Mouse (Mus musculus): ENCODE results near the gene Capzb.
A peak's percentile ranks its signal among the peaks of the same experiment; 100 is the strongest.

Gene Capzb

GRCm38 (mm10) chr4:139271562-139271961, 78.9 kb downstream of the Capzb start:
- DNase-seq = no peak

DNA sequence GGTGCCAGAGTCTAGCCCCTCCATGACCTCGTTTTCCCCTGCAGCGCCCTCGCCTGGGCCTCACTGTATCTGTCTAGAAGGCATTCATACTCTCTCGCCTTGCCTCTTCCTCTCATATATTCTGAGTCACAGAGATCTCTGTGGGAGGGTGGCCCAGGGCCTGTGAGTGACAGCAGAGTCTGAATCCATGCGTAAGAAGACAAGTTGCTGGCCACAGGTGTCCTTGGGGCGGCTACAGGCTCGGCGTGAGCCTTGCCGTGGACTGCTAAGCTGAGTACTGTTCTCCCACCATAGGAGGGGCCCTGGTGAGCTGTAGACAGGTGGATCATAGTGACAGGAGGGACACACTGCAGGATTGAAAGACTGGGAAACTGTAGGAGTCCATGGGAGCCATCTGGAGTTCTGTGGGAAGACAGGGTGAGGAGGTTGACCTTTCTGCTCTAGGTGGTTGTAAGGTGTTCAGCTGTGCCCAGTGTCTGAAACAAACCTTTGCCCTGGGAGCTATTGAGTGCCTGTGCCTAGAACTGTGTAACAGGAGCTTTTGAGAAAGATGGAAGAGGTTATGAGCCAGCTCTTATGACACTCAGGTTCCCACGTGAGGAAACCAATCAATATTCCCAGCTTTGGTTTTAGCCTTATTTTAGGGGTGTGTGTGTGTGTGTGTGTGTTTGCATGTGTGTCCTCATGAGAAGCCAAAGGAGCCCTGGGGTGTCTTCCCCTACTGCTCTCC, 80.4 kb downstream of the Capzb start:
- no peak for DNase-seq

DNA sequence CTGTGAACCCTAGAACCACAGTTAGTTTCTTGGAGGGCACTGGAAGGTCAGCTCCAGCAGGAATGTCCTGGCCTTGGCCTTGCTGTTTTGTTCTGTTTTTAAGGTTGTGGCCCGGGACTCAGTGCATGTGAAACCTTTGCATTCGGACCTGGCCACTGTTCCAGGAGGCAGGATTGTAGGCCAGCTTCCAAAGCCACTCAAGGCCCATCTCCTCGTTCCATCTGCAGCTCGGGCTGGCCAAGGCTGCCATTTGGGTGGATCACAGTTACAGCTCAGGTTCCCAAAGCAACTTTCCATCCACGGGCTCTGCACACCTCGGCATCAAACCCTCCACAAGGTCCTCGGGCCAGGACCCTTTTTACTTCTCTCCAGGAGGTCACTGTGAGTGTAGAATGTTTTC, 81.9 kb downstream of the Capzb start:
- DNase-seq = no peak

DNA sequence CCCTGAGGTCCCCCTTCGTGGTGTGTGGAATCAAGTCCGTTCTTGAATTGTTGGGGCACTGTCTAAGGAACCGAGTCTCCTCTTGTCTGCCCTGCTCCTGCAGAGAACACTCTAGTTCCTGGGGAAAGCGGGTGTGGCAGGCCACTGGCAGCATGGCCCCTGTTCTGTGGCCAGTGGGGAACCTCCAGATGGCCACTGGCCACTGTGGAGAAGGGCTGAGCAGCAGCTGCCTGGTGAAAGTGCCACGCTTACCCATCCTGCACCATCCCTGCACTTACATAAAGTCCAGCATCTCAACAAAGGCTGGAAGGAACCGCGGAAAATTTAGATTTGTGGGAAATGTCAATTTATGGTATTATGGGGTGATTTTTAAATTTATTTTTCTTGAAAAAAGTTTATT, 83.7 kb downstream of the Capzb start:
- no peak for DNase-seq

- DNase-seq = no peak
Observed at GRCm38 (mm10) chr4:139280530-139280929, 87.8 kb downstream of the Capzb start.

DNA sequence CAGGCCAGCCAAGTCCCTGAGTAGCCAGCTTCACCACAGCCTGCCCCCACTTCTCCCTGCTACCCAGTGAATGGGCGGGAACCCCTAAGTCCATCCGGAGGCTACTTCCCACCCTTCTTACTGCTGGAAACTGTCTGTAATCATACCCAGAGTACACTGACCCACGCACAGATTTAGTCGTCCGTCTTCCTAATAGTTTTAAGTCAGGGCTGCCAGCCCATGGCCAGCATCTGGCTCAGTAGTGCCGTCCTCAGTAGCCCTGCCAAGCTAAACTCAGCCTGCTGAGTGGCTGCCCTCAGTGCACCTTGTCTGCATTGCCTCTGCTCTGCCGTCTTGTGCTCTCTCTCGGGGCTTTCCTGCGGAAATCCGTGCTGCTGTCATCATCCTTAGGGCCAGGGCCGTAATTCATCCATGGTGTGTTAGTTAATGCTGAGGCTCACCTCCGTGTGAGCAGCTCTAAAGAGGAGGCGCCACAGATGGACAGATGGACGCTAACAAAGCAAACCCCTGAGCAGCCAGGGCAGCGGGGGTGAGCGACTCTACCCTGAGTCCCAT, 89.2 kb downstream of the Capzb start:
- no peak for DNase-seq

- DNase-seq = no peak
Observed at GRCm38 (mm10) chr4:139282955-139283417, 90.3 kb downstream of the Capzb start.

DNA sequence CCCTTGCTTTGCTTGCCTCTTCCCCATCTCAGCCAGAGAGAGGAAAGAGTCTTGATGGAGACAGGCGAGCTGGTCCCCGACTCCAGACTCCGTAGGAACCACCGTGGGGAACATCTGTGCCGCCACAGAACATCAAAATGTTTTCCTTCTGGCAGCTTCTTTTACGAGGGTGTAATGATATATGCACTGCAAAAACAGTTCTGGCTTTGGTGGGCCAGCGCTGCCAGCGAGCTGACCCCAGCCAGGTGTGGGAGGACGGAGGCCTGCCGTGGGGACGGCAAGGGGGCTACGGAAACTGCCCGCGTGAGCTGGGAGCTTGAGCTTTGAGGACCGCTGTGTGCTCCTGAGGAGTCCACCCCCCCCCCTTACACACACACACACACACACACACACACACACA, 92.2 kb downstream of the Capzb start:
- no peak for DNase-seq

DNA sequence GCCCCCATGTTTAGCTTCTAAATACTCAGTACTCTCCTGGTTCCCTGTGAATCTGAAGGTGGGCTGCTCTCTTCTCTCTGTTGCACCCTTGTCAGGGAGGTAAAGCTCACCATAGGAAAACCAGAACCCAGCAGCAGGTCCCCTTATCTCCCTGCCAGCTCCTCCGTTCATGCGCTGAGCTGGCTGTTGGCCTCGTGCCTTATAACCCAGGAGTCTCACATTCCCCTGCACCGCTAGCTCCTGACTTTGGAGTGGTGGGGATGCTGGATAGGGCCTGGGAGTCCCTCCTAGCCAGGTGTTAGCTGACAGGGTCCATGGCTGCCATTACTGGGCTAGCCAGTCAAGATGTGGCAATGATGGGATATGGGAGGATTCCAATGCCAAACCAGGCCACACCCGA, 93.5 kb downstream of the Capzb start:
- no peak for DNase-seq

- peak; percentile 78 for DNase-seq
Observed at GRCm38 (mm10) chr4:139287122-139287863, 94.6 kb downstream of the Capzb start.

DNA sequence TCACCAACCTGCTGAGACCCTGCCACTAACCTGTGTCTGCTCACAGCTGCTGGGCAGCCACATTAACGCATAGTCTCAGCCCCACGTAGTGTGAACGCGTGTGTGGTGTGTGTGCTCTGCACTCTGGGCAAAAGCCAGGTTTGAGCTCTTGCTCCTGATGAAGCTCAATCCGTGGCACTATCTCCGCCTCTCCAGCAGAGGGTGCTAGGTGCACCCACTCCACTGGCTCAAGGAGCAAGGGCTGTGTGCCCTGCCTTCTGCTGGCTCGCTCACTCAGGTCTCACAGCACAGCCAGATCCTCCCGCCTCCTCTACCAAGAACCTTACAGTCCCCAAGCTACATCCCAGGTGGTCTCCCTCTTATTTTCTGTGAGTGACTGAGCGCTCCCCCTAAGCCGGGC, 96.3 kb downstream of the Capzb start:
- peak; percentile 28 for DNase-seq

GRCm38 (mm10) chr4:139291099-139291498, 98.4 kb downstream of the Capzb start:
- no peak for DNase-seq

DNA sequence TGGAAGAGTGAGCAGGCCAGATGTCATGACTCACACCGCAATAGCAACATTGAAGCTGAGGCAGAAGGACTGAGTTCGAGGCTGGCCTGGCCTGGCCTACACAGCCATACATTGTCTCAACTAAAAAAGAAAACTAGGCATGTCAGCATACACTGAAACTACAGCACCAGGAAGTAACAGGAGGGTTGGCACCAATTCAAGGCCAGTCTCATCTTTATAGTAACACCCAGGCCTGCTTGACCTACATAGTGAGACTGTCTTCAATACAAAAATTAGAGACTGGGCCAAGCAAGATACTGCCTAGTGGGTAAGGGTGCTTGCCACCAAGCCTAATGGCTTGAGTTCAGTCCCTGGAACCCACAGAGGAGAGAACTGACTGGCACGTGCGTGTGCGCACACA, 99.3 kb downstream of the Capzb start:
- DNase-seq = no peak

GRCm38 (mm10) chr4:139297566-139297965, 104.9 kb downstream of the Capzb start:
- DNase-seq = peak; percentile 35

DNA sequence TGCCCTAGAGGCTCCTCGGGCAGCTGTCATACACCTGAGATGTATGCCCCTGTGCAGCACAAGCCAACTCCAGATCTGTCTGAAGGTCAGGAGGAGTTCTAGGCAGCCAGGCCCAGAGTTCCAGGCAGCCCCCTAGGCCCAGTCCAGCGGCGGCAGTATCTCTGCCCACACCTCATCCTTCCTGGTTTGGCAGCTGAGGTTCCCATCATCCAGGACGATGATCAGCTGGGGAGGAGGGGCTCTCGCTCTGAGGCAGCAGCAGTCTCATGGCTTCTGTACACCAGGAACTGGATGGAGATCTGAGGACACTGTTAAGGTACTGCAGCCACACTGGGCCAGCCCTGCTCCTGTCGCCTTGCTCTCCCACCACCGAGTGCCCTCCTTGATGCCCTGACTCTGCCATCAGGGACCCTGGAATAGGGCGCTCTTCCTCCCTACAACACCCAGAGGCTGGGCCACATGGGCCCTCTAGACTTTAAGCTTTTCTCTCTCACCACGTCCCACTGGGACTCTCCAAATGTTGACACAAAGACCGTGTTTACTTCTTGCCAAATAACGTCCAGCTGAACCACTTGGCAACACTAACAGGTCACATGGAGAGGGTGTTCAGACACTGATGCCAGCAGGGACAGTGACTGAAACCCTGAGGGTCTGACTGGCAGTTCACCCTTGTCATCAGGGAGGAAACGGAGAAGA, 106.1 kb downstream of the Capzb start:
- DNase-seq = no peak

DNA sequence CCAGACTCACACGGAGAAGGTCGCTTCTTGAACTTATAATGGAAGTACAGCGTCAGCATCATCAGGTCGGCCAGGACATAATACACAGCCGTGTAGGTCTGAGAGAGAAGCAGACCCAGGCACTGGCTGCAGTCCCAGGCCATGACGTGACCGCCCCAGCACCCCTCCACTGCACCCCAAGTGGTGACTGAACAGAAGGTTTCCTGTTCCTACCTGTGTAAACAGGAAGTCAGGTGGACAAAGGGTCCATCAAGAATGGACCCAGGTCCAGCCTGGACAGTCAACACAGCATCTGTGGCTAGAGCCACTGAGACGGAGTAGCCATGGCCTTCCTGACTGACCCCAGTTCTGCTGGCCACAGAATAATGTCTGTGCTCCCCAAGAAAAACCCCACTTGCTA, 109.1 kb downstream of the Capzb start:
- no peak for DNase-seq

DNA sequence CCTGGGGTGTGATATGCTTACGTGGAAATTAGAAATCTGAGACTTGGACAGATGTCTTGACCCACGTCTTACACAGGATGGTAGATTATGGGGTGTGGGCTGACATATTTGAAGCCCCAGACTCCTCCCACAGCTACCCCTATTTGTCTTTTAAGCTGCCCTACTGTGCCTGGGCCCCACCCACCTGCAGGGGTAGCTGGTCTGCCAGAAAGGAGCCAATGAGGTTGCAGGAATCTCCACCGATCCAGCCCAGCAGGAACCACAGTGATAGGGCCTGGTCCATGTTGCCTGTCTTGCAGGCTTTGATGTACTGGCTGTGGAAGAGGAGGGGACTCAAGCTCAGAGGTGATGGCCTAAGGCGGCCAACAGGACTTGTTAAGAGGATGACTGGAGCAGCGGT, 109.5 kb downstream of the Capzb start:
- no peak for DNase-seq

DNA sequence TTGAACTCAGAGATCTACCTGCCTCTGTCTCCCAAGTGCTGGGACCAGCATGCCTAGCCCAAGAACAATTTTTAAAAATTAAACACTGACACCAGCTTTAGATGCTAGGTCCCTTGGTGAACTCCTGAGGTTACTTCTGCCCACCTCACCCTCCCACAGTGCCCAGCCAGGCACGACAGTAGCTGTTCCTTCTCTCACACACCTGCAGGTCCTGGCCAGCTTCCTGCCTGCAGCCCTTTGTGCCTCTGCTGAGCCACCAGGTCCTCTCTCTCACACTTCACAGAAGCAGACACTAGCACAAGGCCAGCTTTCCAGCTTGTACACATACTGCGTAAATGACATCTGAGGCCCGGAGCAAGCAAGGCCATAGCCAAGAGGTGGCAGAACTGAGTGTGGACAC, 112.8 kb downstream of the Capzb start:
- no peak for DNase-seq

DNA sequence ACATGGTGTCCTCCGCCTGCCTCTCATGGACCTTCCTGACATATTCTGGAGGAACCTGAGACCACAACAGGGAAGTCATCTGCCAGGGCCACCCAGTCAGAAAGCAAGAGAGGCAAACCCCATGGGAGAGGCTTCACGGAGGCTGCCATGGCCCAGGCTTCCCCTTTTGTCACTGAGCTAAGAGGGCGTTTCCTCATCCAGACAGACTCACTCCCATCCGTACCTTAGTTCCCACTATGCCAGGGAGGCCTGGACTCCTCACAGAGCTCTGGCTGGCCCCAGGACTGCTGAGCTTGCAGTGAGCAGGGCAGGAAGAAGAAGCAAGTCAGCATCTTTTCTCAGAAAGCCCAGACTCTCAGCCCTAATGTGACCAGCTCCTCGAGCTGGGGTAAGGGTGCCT, 115.2 kb downstream of the Capzb start:
- no peak for DNase-seq

GRCm38 (mm10) chr4:139309651-139310050, 117.0 kb downstream of the Capzb start:
- DNase-seq = no peak

DNA sequence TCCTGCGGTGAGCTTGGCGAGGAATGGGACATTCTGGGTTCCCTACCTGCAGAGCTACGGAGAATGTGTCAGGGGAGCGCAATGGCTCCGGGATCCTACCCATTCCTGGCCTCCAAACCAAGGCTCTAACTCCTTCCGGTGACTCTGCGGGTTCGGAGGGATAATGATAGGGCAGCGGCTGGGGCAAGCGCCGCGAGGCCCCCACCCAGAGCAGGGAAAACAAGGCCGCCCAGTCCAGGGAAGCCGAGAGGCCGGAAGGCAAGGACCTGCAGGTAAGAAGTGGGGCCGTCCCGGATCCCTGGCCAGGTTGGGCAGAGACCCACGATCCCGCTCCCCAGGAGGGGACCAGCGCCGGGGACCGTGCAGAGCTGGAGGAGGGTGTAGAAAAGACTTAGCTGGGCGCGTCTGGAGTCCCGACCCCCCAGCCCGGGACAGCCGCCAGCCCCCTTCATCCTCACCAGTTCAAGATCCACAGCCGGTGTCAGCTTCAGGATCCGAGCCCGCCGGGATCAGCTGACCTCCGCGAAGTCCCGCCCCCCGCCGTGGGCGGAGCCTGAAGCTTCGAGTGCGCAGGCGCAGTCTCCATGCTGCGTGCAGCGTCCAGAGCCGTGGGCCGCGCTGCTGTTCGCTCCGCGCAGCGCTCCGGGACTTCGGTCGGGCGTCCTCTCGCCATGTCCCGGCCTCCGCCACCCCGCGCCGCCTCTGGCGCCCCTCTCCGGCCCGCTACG, 117.6 kb downstream of the Capzb start, which contains the start of the genes Pqlc2 and Akr7a5:
Pqlc2 (minus strand) TSS at position 538 of the 728 bp plus-strand sequence.
Akr7a5 (plus strand) TSS at position 574 of the 728 bp plus-strand sequence.
- peak; percentile 99 for DNase-seq

GRCm38 (mm10) chr4:139310899-139311701, 118.4 kb downstream of the Capzb start:
- DNase-seq = no peak
